Mouse (Mus musculus) monocyte, adult 59 days (primary cell): ENCODE data around the gene Slc25a39. TPM values are rescaled to one million over a fixed set of nuclear protein-coding genes. Genes with fewer than 3 reads are reported as not detected.

Experiments
- total RNA-seq, 2 experiments: library from RNA; stranded (reverse); gene quantifications; one replicate each; pipeline ENCODE4 v1.2.4; 2023

Gene Slc25a39
- 10 to 100 TPM; 59.1 to 75.0 TPM for total RNA-seq

DNA sequence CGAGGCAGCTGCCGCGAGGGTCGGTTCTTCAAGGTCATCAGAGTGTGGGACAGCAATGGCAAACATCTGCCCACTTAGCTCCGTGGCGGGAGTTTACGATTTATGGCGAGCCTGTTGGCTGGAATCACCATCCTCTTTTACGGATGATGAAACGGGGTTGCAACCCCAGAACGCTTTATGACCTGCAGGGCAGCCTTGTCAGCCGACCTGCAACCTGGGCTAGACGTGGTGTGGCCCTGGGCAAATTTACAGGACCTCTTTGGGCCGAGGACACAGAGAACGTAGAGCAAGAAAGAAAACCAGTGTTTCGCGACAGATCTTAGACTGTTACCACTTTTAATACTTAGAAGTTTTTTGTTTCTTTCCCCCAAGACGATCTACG, at the start of gene Slc25a39:
Gene Slc25a39 (minus strand): TSS at position 113 of the 382 bp plus-strand sequence.

DNA sequence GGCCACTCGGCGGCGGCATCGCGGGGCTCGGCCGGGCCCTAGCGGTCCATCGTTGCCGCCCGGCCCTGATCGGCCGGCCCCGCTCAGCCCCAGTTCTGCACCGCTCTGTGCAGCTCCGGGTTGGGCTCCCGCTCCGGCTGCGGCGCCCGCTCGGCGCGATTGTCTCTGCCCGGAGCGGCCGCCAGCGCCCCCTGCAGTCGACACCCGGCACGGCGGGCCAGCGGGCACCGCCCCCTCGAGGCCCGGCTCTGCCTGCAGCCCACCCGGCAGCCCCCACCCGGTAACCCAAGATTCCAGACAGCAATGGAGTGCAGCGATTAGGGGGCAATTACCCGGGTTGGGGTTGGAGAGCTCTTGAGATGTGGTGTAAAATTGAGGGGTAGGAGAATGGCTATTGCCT, 39.8 kb upstream of the Slc25a39 start, which contains the start of gene Fam171a2:
Gene Fam171a2 (minus strand): TSS at position 186 of the 400 bp plus-strand sequence.

DNA sequence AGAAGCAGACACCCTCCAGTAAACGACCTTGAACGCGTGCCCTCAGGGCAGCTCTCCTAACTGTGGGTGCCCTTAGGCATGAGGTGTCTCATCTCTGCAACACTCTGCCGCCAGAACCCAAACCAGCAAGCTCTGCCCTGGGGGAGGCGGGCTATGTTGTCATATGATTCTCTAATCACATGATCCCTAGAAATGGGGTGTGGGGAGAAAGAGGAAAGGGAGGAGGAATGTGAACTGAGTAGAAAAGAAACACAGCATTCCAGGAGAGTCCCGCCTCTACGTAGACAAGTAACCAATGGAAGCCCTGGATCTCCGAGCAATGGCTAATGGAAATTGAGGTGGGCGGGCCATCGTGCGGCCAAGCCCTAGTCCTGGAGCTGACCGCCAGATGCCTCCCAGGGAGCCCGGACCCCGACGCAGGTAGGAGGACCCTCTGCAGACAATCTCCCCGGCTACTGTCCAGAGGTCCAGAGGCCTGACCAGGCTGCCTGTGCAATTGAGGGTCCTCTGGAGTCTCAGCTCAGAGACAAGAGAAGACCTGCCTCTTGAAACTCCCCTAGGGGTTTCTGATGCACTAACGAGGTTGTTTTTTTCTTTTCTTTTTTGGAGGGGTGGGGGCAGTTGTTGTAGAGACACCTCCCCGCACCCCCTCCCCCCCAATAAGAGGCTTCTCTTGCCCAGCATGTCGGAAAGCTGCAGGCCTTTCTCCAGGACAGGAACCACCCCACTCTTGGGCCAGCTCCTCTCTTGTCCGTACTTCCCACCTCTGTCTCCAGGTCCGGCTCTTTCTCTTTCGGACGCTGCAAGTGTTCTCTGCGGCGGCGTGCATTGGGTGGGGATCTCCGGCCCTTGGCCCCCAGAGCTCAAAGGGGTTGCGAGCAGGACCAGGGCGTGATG, 22.6 kb upstream of the Slc25a39 start, which contains the start of gene Grn:
Gene Grn (plus strand): TSS at position 195 of the 897 bp plus-strand sequence.

DNA sequence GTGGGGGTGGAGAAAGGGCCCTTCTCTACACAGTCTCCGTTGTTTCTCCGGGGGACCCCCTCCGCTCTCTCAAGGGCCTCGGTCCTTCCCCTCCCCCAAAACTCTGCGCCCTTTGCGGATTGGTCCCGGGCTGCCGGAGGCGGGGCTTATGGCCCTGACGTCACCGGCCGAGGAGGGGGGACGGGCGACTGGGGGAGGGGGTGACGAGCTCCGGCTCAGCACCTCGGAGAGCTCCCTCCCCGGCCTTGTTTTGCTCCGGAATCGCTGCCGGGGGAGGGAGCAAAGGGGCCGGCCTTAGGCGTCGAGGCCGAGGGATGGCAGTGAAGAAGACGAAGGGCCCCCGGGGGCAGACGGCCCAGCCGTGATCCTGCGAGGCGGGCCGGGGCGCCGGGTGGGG, 14.5 kb downstream of the Slc25a39 start, which contains the start of gene Rundc3a:
Gene Rundc3a (plus strand): TSS at position 166 of the 397 bp plus-strand sequence.

DNA sequence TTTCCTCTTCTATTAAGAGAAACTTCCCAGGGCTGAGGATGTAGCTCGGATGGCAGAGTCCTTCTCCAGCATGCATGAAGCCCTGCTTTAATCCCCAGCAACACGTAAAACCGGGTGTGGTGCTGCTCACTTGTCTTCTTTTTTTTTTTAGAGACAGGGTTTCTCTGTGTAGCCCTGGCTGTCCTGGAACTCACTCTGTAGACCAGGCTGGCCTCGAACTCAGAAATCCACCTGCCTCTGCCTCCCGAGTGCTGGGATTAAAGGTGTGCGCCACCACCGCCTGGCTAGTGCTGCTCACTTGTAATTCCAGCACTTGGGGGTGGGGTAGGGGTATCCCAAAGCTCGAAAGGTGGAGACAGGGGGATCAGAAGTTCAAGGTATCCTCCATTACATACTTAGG, 41.6 kb downstream of the Slc25a39 start, which contains the start of gene Slc4a1:
Gene Slc4a1 (minus strand): TSS at position 101 of the 400 bp plus-strand sequence.

Other genes starting within 250 kb of the Slc25a39 start
- gene Lsm12, start 222.7 kb downstream of the Slc25a39 start, total RNA-seq: 10 to 100 TPM; 46.7 to 51.0 TPM
- gene G6pc3, start 218.3 kb downstream of the Slc25a39 start, total RNA-seq: 10 to 100 TPM; 29.8 to 33.5 TPM
- 100 to 1,000 TPM; 181 to 190 TPM for gene Hdac5, start 177.8 kb downstream of the Slc25a39 start, total RNA-seq
- under 1 TPM; 0.21 to 0.47 TPM for gene BC030867, start 159.1 kb downstream of the Slc25a39 start, total RNA-seq
- gene Asb16, start 139.2 kb downstream of the Slc25a39 start, total RNA-seq: not detected
- gene Tmub2, start 123.0 kb downstream of the Slc25a39 start, total RNA-seq: 10 to 100 TPM; 41.5 to 47.0 TPM
- 10 to 100 TPM; 56.3 to 57.2 TPM for gene Atxn7l3, start 111.3 kb downstream of the Slc25a39 start, total RNA-seq
- 100 to 1,000 TPM in 1 of 2 experiments, 10 to 100 TPM in 1; 91.7 to 103 TPM for gene Ubtf, start 88.2 kb downstream of the Slc25a39 start, total RNA-seq
- under 1 TPM in 1 of 2 experiments, not detected in 1; 0.24 TPM for gene Slc4a1, start 41.7 kb downstream of the Slc25a39 start, total RNA-seq
- gene Rundc3a, start 14.5 kb downstream of the Slc25a39 start, total RNA-seq: not detected
- gene Grn, start 22.4 kb upstream of the Slc25a39 start, total RNA-seq: 100 to 1,000 TPM; 535 to 541 TPM
- gene Fam171a2, start 39.7 kb upstream of the Slc25a39 start, total RNA-seq: under 1 TPM in 1 of 2 experiments, not detected in 1; 0.52 TPM
- gene Itga2b, start 62.2 kb upstream of the Slc25a39 start, total RNA-seq: 1 to 10 TPM; 3.6 to 5.5 TPM
- gene Gpatch8, start 148.4 kb upstream of the Slc25a39 start, total RNA-seq: 10 to 100 TPM; 32.6 to 35.3 TPM
- not detected for gene Gm11627, start 171.5 kb upstream of the Slc25a39 start, total RNA-seq
- gene Fzd2, start 196.4 kb upstream of the Slc25a39 start, total RNA-seq: under 1 TPM in 1 of 2 experiments, not detected in 1; 0.13 TPM